Mouse (Mus musculus) neural tube, embryonic 14.5 days (tissue): ENCODE measurements around the gene 1700030K09Rik. TPM values are rescaled to one million over a fixed set of nuclear protein-coding genes. Genes with fewer than 3 reads are reported as not detected.
A peak's percentile ranks its signal among the peaks of the same experiment; 100 is the strongest.

ENCODE experiments used
- ATAC-seq: fragments of 200-750 bp; cut with Nextera tagmentation; 2 replicates; pipeline ENCODE4 v1.8.0; 2017; ENCODE audit warnings: low read depth, mild to moderate bottlenecking, moderate TSS enrichment, moderate library complexity
- H3K27ac ChIP-seq: fragments of 300-500 bp; sonication (generic); 2 replicates; pipeline ENCODE4 v1.5.1; 2014; ENCODE audit warnings: low read depth, mild to moderate bottlenecking, control low read depth, low read length, moderate library complexity, mixed read lengths
- H3K27me3 ChIP-seq: fragments of 300-500 bp; sonication (generic); 2 replicates; pipeline ENCODE4 v1.6.1; 2014; ENCODE audit warnings: low read length; ENCODE audit not compliant: control insufficient read depth, insufficient read depth
- H3K36me3 ChIP-seq: fragments of 300-500 bp; sonication (generic); 2 replicates; pipeline ENCODE4 v1.6.1; 2014; ENCODE audit warnings: low read length, mixed read lengths; ENCODE audit not compliant: control insufficient read depth, insufficient read depth
- H3K4me1 ChIP-seq: fragments of 300-500 bp; sonication (generic); 2 replicates; pipeline ENCODE4 v1.6.1; 2014; ENCODE audit warnings: low read length; ENCODE audit not compliant: control insufficient read depth, insufficient read depth
- H3K4me2 ChIP-seq: fragments of 300-500 bp; sonication (generic); 2 replicates; pipeline ENCODE4 v1.6.1; 2014; ENCODE audit warnings: mild to moderate bottlenecking, low read depth, low read length, control low read depth
- H3K4me3 ChIP-seq: fragments of 300-500 bp; sonication (generic); 2 replicates; pipeline ENCODE4 v1.5.1; 2014; ENCODE audit warnings: low read depth, low read length, control low read depth, mixed read lengths
- H3K9ac ChIP-seq: fragments of 300-500 bp; sonication (generic); replicated peaks from 2 replicates; pipeline ENCODE4 v1.6.1; 2014; ENCODE audit warnings: low read depth, mild to moderate bottlenecking, control low read depth, low read length, mixed read lengths
- H3K9me3 ChIP-seq: fragments of 300-500 bp; sonication (generic); 2 replicates; pipeline ENCODE4 v1.6.1; 2016; ENCODE audit warnings: low read length; ENCODE audit not compliant: control insufficient read depth
- WGBS: fragments of 180-500 bp; shearing (Covaris S2); extraction: QIAGEN DNeasy Blood & Tissue Kit; methylation state at CpG from one replicate; pipeline ENCODE4 v1.1.7; 2014; 5-methylcytosine and 5-hydroxymethylcytosine counted together
- polyA plus RNA-seq: library from polyadenylated mRNA; unstranded; fragments of >200 nt; fragmentation: Nextera tagmentation; extraction: Ambion mirVana; gene quantifications from 2 replicates; pipeline ENCODE4 v1.2.1, GENCODE M21; 2014

Gene 1700030K09Rik
- polyA plus RNA-seq, 1 experiment from 2014 or later: 15.2 TPM

DNA sequence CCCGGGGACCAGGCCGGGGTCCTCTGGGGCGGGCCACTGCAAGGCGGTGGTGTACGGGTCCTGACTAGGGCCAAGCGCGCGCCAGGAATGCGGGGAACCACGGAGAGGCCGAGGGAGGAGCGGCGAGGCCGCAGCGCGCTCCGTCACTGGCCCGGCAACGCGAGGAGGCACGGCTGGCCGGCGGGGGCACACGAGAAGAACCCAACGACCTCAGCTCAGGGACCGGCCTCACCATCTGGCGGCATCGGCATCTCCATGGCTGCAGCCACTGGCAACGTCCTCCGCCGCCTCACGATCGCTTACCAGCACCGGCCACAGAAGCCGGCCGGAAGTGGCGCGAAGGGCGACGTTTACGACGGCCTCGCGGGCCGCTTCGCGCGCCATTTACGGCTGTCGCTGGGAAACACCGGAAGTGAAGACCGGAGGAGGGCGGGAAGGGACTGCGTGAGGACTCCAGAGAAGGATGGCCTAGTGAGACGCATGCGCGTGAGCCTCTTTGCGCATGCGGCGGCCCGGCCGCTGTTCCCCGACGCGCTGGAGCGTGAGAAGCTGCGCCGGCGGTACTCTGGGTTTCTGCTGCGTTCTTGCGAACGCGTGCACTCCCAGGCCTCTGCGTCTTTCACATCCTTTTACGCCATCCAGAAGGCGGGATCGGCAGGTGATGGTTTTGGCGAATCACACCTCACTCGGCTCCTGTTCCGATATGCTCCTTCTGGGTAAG, 31.3 kb downstream of the 1700030K09Rik start, which contains the start of gene Cherp:
Cherp (minus strand) TSS at position 401 of the 721 bp plus-strand sequence.
- Histone ChIP-seq H3K27me3 (no peaks in the 10 kb centered on the region), H3K36me3 (peaks cover 30% of the 10 kb centered on the region), H3K27ac (peak within 1 kb of the TSS; percentile 80), H3K4me2 (peak within 1 kb of the TSS; percentile 92), H3K4me3 (peak within 1 kb of the TSS; percentile 62), H3K9ac (peak within 1 kb of the TSS; percentile 69), H3K9me3 (no peaks in the 10 kb centered on the region), H3K4me1 (peaks cover 13% of the 10 kb centered on the region)
- WGBS: under 1% methylated on average over 80 of the region's 80 CpGs
- peak; percentile 97 for ATAC-seq

- no peak overlapping the region for H3K4me2 ChIP-seq
- ATAC-seq: no peak
- no peaks in the 10 kb centered on the region for H3K9me3 ChIP-seq
- no peak overlapping the region for H3K27ac ChIP-seq
- 87% methylated on average over 6 of the region's 6 CpGs for WGBS
- H3K4me1 ChIP-seq: no peaks in the 10 kb centered on the region
- no peak overlapping the region for H3K9ac ChIP-seq
- H3K27me3 ChIP-seq: no peaks in the 10 kb centered on the region
- no peak overlapping the region for H3K4me3 ChIP-seq
- peaks cover 16% of the 10 kb centered on the region for H3K36me3 ChIP-seq
These were observed 41.9 kb downstream of the 1700030K09Rik start for GRCm38 (mm10) chr8:72485456-72486199.

- peaks cover 10% of the 10 kb centered on the region for H3K4me1 ChIP-seq
- H3K4me2 ChIP-seq: no peak overlapping the region
- no peaks in the 10 kb centered on the region for H3K9me3 ChIP-seq
- peaks cover 16% of the 10 kb centered on the region for H3K36me3 ChIP-seq
- H3K9ac ChIP-seq: no peak overlapping the region
- ATAC-seq: no peak
- no peaks in the 10 kb centered on the region; the same call in 1 of the 2 replicates for H3K27me3 ChIP-seq
- H3K27ac ChIP-seq: no peak overlapping the region
- no peak overlapping the region for H3K4me3 ChIP-seq
These were observed 43.3 kb downstream of the 1700030K09Rik start for GRCm38 (mm10) chr8:72487014-72487413.

DNA sequence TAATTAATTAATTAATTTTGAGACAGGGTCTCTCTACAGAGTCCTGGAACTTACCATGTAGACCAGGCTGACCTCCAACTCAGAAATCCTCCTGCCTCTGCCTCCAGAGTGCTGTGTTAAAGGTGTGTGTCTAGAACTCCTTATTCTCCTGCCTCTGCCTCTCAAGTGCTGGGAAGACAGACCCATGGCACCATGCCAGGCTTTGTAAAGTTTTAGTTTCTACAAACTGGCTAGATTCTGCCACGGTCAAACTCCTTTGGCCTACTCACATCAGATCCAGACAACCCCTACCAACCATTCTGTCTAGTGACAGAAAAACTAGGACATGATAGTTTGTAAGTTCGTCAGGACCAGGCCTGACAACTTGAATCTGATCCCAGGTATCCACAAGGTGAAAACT, 47.3 kb downstream of the 1700030K09Rik start:
- peak overlapping the region; percentile 92; the same call in 1 of the 2 replicates for H3K4me2 ChIP-seq
- no peak for ATAC-seq
- peak overlapping the region; percentile 83; the same call in 1 of the 2 replicates for H3K4me3 ChIP-seq
- peaks cover 9% of the 10 kb centered on the region for H3K36me3 ChIP-seq
- 89% methylated on average over 2 of the region's 2 CpGs for whole genome bisulfite sequencing
- H3K4me1 ChIP-seq: peaks cover 20% of the 10 kb centered on the region
- H3K9me3 ChIP-seq: no peaks in the 10 kb centered on the region
- no peak overlapping the region for H3K27ac ChIP-seq
- H3K9ac ChIP-seq: no peak overlapping the region; the same call in 1 of the 2 replicates
- no peaks in the 10 kb centered on the region; the same call in 1 of the 2 replicates for H3K27me3 ChIP-seq

DNA sequence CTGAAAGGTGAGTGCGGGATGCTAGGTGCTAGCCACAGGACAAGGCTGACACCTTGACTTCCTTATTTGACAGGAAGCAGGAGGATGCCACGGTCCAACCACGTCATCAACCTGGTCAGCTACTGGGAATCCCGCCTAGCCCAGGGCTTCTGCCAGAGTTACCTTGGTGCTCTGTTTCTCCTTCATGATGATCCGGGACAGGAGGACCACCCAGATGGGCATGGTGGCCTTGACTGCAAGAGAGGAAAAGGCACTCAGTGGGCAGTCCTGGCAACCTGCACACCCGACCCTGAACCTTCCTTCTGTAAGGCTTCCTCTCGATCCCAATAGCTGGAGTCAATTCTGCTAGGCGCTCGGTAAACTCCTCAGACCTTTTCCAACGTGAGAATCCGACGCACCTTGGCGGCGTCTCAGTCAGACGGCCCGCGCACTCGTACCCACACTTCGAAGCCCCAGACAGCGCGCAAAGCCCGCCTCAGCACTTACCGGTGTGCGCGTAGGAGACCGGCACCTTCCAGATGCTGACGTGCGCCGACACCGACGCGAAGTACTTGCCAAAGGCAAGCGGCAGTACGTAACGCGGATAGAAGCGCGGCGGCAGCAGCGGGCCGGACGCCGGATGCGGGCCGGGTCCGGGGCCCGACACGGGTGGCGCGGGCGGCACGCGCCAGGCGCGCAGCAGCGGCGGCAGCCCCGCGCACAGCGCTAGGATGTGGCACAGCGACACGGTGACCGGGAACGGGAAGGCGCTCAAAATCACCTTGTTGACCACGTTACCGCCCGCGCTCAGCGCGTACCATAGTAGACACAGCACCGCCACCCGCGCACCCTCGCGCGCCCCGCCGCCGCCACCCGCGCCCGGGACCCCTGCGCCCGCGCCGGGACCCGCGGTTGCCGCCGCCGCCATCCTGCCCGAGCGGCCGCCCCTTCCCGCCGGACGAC, 48.3 kb downstream of the 1700030K09Rik start, which contains the start of gene Slc35e1:
Slc35e1 (minus strand) TSS at position 935 of the 942 bp plus-strand sequence.
- Histone ChIP-seq H3K4me2 (peak within 1 kb of the TSS; percentile 92), H3K9ac (peak within 1 kb of the TSS; percentile 76), H3K4me3 (peak within 1 kb of the TSS; percentile 83), H3K9me3 (no peaks in the 10 kb centered on the region), H3K27ac (peak within 1 kb of the TSS; percentile 82), H3K36me3 (peaks cover 18% of the 10 kb centered on the region), H3K27me3 (no peaks in the 10 kb centered on the region; the same call in 1 of the 2 replicates), H3K4me1 (peaks cover 20% of the 10 kb centered on the region)
- ATAC-seq: peak; percentile 72
- under 1% methylated on average over 59 of the region's 98 CpGs for WGBS

- peak; percentile 96 for ATAC-seq
- Histone ChIP-seq H3K36me3 (peaks cover 18% of the 10 kb centered on the region), H3K4me3 (peak overlapping the region; percentile 83), H3K4me2 (peak overlapping the region; percentile 92), H3K27me3 (no peaks in the 10 kb centered on the region; the same call in 1 of the 2 replicates), H3K27ac (peak overlapping the region; percentile 82), H3K4me1 (peaks cover 20% of the 10 kb centered on the region), H3K9me3 (no peaks in the 10 kb centered on the region), H3K9ac (peak overlapping the region; percentile 76)
- WGBS: under 1% methylated on average over 49 of the region's 56 CpGs
These were observed 49.0 kb downstream of the 1700030K09Rik start for GRCm38 (mm10) chr8:72492622-72493081.

DNA sequence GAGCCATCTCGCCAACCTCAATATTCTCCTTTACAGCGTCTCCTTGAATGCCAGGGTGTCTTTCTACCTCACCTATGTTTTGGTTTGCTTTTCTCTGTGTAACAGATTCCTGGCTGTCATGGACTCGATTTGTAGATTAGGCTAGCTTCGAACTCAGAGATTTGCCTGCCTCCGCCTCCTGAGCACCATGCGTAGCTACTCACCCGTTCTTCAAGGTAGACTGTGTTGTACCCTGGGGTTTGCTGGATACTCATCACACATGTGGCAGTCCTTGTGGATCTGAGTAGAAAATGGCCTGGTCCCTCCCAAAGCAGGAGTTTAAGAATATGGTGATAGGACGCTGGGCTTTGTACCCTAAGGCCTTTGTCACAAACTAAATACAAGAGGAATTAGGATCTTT, 49.7 kb downstream of the 1700030K09Rik start:
- Histone ChIP-seq H3K27me3 (no peaks in the 10 kb centered on the region; the same call in 1 of the 2 replicates), H3K9me3 (no peaks in the 10 kb centered on the region), H3K4me3 (peak overlapping the region; percentile 83), H3K4me2 (peak overlapping the region; percentile 92), H3K36me3 (peaks cover 18% of the 10 kb centered on the region), H3K27ac (0 out of 2 replicates have a peak overlapping the region, but pooled peaks have one; percentile 75), H3K4me1 (peaks cover 20% of the 10 kb centered on the region), H3K9ac (peak overlapping the region; percentile 46)
- no peak for ATAC-seq
- WGBS: 18% methylated on average over 8 of the region's 8 CpGs

- Histone ChIP-seq H3K4me3 (no peak overlapping the region), H3K4me2 (no peak overlapping the region), H3K4me1 (peaks cover 20% of the 10 kb centered on the region), H3K9me3 (no peaks in the 10 kb centered on the region), H3K27ac (no peak overlapping the region), H3K27me3 (no peaks in the 10 kb centered on the region; the same call in 1 of the 2 replicates), H3K9ac (no peak overlapping the region), H3K36me3 (peaks cover 18% of the 10 kb centered on the region)
- no peak for ATAC-seq
- WGBS: 93% methylated on average over 23 of the region's 23 CpGs
These were observed 51.9 kb downstream of the 1700030K09Rik start for GRCm38 (mm10) chr8:72495411-72496111.
